Mouse (Mus musculus) midbrain, postnatal 0 days (tissue): Measurements from ENCODE around the gene Kcnk2. TPM values are rescaled to one million over a fixed set of nuclear protein-coding genes. Genes with fewer than 3 reads are reported as not detected.

Experiments
- ATAC-seq: fragments of 200-750 bp; cut with Nextera tagmentation; 2 replicates; pipeline ENCODE4 v1.8.0; 2017; ENCODE audit warnings: moderate number of reproducible peaks, mild to moderate bottlenecking, moderate TSS enrichment, moderate library complexity; ENCODE audit not compliant: low FRiP score
- DNase-seq: peaks from one replicate; pipeline ENCODE4 v3.0.0-alpha.2; 2015; ENCODE audit warnings: low spot score
- H3K27ac ChIP-seq: fragments of 300-500 bp; sonication (generic); 2 replicates; pipeline ENCODE4 v1.5.1; 2014; ENCODE audit warnings: low read depth, mild to moderate bottlenecking, low read length, mixed read lengths
- H3K27me3 ChIP-seq: fragments of 300-500 bp; sonication (generic); 2 replicates; pipeline ENCODE4 v1.6.1; 2014; ENCODE audit warnings: low read length, control low read depth, mixed read lengths; ENCODE audit not compliant: insufficient read depth
- H3K36me3 ChIP-seq: fragments of 300-500 bp; sonication (generic); 2 replicates; pipeline ENCODE4 v1.6.1; 2014; ENCODE audit warnings: low read length, control low read depth, mixed read lengths; ENCODE audit not compliant: insufficient read depth
- H3K4me1 ChIP-seq: fragments of 300-500 bp; sonication (generic); 2 replicates; pipeline ENCODE4 v1.6.1; 2014; ENCODE audit warnings: mild to moderate bottlenecking, control low read depth, antibody characterized with exemption, low read length, mixed read lengths; ENCODE audit not compliant: insufficient read depth
- H3K4me2 ChIP-seq: fragments of 300-500 bp; sonication (generic); 2 replicates; pipeline ENCODE4 v1.6.1; 2014; ENCODE audit warnings: low read depth, mild to moderate bottlenecking, low read length, mixed read lengths; ENCODE audit not compliant: poor library complexity, severe bottlenecking
- H3K4me3 ChIP-seq: fragments of 300-500 bp; sonication (generic); 2 replicates; pipeline ENCODE4 v1.5.1; 2014; ENCODE audit warnings: low read depth, mild to moderate bottlenecking, low read length, moderate library complexity
- H3K9ac ChIP-seq: fragments of 300-500 bp; sonication (generic); replicated peaks from 2 replicates; pipeline ENCODE4 v1.6.1; 2014; ENCODE audit warnings: mild to moderate bottlenecking, low read length, moderate library complexity, mixed read lengths; ENCODE audit not compliant: poor library complexity, severe bottlenecking
- H3K9me3 ChIP-seq: fragments of 300-500 bp; sonication (generic); 2 replicates; pipeline ENCODE4 v1.6.1; 2016; ENCODE audit warnings: low read length, control low read depth
- CTCF ChIP-seq: IDR thresholded peaks from 2 replicates; pipeline ENCODE4 v1.5.1; 2016; ENCODE audit warnings: antibody characterized with exemption, mild to moderate bottlenecking
- WGBS: fragments of 180-500 bp; shearing (Covaris S2); extraction: QIAGEN DNeasy Blood & Tissue Kit; methylation state at CpG from one replicate; pipeline ENCODE4 v1.1.7; 2014; 5-methylcytosine and 5-hydroxymethylcytosine counted together
- polyA plus RNA-seq: library from polyadenylated mRNA; unstranded; fragments of >200 nt; fragmentation: Nextera tagmentation; extraction: Ambion mirVana; gene quantifications from 2 replicates; pipeline ENCODE4 v1.2.1, GENCODE M21; 2015
- total RNA-seq: library from RNA; depleted of rRNA; stranded (reverse); fragments of >200 nt; gene quantifications from 2 replicates; pipeline ENCODE4 v1.2.3, GENCODE M21; 2014

Kcnk2 gene
- total and polyA plus RNA-seq, 2 experiments from 2014 or later = 17.9 to 19.8 TPM

GRCm38 (mm10) chr1:189304988-189305522 is 97.0 kb downstream of the Kcnk2 start:
- no peak overlapping the region for H3K4me3 ChIP-seq
- H3K4me1 ChIP-seq = no peaks in the 10 kb centered on the region
- no peak for TF ChIP-seq CTCF
- no peaks in the 10 kb centered on the region for H3K9me3 ChIP-seq
- H3K4me2 ChIP-seq = no peak overlapping the region
- no peaks in the 10 kb centered on the region for H3K27me3 ChIP-seq
- H3K9ac ChIP-seq = no peak overlapping the region
- WGBS = 76% methylated on average over 8 of the region's 8 CpGs
- H3K36me3 ChIP-seq = no peaks in the 10 kb centered on the region
- ATAC-seq (no peak), DNase-seq (no peak)
- H3K27ac ChIP-seq = no peak overlapping the region

- DNase-seq (no peak), ATAC-seq (no peak)
- Histone ChIP-seq H3K4me2 (no peak overlapping the region), H3K9me3 (no peaks in the 10 kb centered on the region), H3K9ac (no peak overlapping the region), H3K4me3 (no peak overlapping the region), H3K4me1 (no peaks in the 10 kb centered on the region), H3K27me3 (no peaks in the 10 kb centered on the region), H3K27ac (no peak overlapping the region), H3K36me3 (no peaks in the 10 kb centered on the region)
- 83% methylated on average over 3 of the region's 3 CpGs for WGBS
- TF ChIP-seq CTCF = no peak
These were observed 99.1 kb downstream of the Kcnk2 start for GRCm38 (mm10) chr1:189303001-189303400.

- no peaks in the 10 kb centered on the region for H3K4me1 ChIP-seq
- no peak for TF ChIP-seq CTCF
- no peak overlapping the region for H3K4me2 ChIP-seq
- no peaks in the 10 kb centered on the region for H3K36me3 ChIP-seq
- ATAC-seq (no peak), DNase-seq (no peak)
- no peak overlapping the region for H3K9ac ChIP-seq
- H3K4me3 ChIP-seq = no peak overlapping the region
- H3K27me3 ChIP-seq = no peaks in the 10 kb centered on the region
- H3K9me3 ChIP-seq = no peaks in the 10 kb centered on the region
- WGBS = 91% methylated on average over 12 of the region's 12 CpGs
- no peak overlapping the region for H3K27ac ChIP-seq
These were observed 108.2 kb downstream of the Kcnk2 start for GRCm38 (mm10) chr1:189293679-189294406.

GRCm38 (mm10) chr1:189290885-189291284 is 111.2 kb downstream of the Kcnk2 start:
- WGBS = 65% methylated on average over 3 of the region's 3 CpGs
- H3K4me1 ChIP-seq = no peaks in the 10 kb centered on the region
- DNase-seq (no peak), ATAC-seq (no peak)
- no peaks in the 10 kb centered on the region for H3K9me3 ChIP-seq
- H3K4me2 ChIP-seq = no peak overlapping the region
- no peaks in the 10 kb centered on the region for H3K36me3 ChIP-seq
- no peak overlapping the region for H3K9ac ChIP-seq
- H3K4me3 ChIP-seq = no peak overlapping the region
- no peaks in the 10 kb centered on the region for H3K27me3 ChIP-seq
- H3K27ac ChIP-seq = no peak overlapping the region
- TF ChIP-seq CTCF = no peak

- no peak overlapping the region for H3K27ac ChIP-seq
- H3K4me1 ChIP-seq = no peaks in the 10 kb centered on the region
- no peak for TF ChIP-seq CTCF
- H3K27me3 ChIP-seq = no peaks in the 10 kb centered on the region
- H3K36me3 ChIP-seq = no peaks in the 10 kb centered on the region
- no peaks in the 10 kb centered on the region for H3K9me3 ChIP-seq
- no peak overlapping the region for H3K4me3 ChIP-seq
- ATAC-seq (no peak), DNase-seq (no peak)
- 90% methylated on average over 8 of the region's 8 CpGs for WGBS
- no peak overlapping the region for H3K4me2 ChIP-seq
- no peak overlapping the region for H3K9ac ChIP-seq
These were observed 113.1 kb downstream of the Kcnk2 start for GRCm38 (mm10) chr1:189288948-189289347.

DNA sequence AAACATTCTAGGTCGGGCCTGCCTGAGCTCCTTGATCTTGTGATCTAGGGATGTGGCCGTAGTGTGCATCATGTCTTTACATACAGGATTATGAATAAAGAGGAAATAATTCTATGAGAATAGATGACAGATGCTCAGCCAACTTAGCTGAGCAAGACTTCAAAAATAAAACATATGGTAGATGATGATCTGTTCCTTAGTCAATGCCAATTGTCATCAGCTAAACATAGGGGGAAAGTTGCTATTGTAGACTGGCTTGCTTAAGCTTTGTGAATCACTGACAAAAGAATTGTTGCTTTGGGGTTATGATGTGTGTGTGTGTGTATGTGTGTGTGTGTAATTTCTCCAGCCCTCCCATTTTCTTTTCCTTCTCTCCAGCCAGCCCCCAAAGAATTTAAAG is 129.8 kb downstream of the Kcnk2 start:
- no peak for DNase-seq
- Histone ChIP-seq H3K36me3 (no peaks in the 10 kb centered on the region), H3K27ac (no peak overlapping the region), H3K4me1 (no peaks in the 10 kb centered on the region), H3K4me3 (no peak overlapping the region), H3K9me3 (no peaks in the 10 kb centered on the region), H3K4me2 (no peak overlapping the region), H3K9ac (no peak overlapping the region), H3K27me3 (no peaks in the 10 kb centered on the region)
- TF ChIP-seq CTCF = no peak
- WGBS = 86% methylated on average over 2 of the region's 2 CpGs
- no peak for ATAC-seq
